Mouse (Mus musculus) lung, postnatal 0 days (tissue): ENCODE measurements around the gene Psap.

Experiments
- CTCF ChIP-seq: IDR thresholded peaks from 2 replicates; pipeline ENCODE4 v1.5.1; 2016; ENCODE audit warnings: antibody characterized with exemption, mild to moderate bottlenecking
- EP300 ChIP-seq: IDR thresholded peaks from 2 replicates; pipeline ENCODE4 v1.6.1; 2016; ENCODE audit warnings: antibody characterized with exemption, mild to moderate bottlenecking, control low read depth

- TF ChIP-seq EP300 (no peak), CTCF (no peak)
Observed at GRCm38 (mm10) chr10:60282116-60283014, 4.9 kb downstream of the Psap start.
